ENCODE assay signal across 23 mouse cellular contexts in genomic region chr11:121143325-121144015, GRCm38 (mm10). TPM values are rescaled to one million over a fixed set of nuclear protein-coding genes. Genes with fewer than 3 reads are reported as not detected.
A peak's percentile ranks its signal among the peaks of the same experiment; 100 is the strongest.
DNase-seq lines count a peak whose midpoint lies in the region; ATAC-seq and TF ChIP-seq lines count a peak whose summit lies in the region.
"Had no signal": no experiment of that assay in that cellular context is flagged by ENCODE, and none has a peak within 500 bp of the region (broad histone marks: within the 10 kb centered on the region; RNA-seq: fewer than 3 reads in every experiment).

No protein-coding gene starts in this region.

- no peak overlapping the region for H3K9ac ChIP-seq in embryonic facial prominence, embryonic 14.5 days (ENCODE audit: low read depth, low read length)
- no peak overlapping the region for H3K9ac ChIP-seq in liver, embryonic 15.5 days
- H3K9ac ChIP-seq: embryonic facial prominence, embryonic 12.5 days; forebrain, embryonic 12.5 days; hindbrain, embryonic 14.5 days had no signal

- no peaks in the 10 kb centered on the region for H3K36me3 ChIP-seq in embryonic facial prominence, embryonic 14.5 days (ENCODE audit: control insufficient read depth, insufficient read depth, low read length)
- H3K36me3 ChIP-seq in embryonic facial prominence, embryonic 10.5 days (replicated peaks) = no peaks in the 10 kb centered on the region
- no peaks in the 10 kb centered on the region for H3K36me3 ChIP-seq in liver, embryonic 15.5 days (replicated peaks)
- H3K36me3 ChIP-seq: embryonic facial prominence, embryonic 12.5 days; forebrain, embryonic 12.5 days; G1E; midbrain, embryonic 10.5 days had no signal

- ATAC-seq in embryonic facial prominence, embryonic 14.5 days (ENCODE audit: low read depth) = peak; percentile 74; the same call in 1 of the 2 replicates
- ATAC-seq in liver, embryonic 15.5 days (ENCODE audit: insufficient read depth) = no peak
- ATAC-seq in inflammation-experienced regulatory T-cells, adult 6 months = no peak
- ATAC-seq: activated CD4-positive, CD25-positive, alpha-beta regulatory T cell, adult 4 months had no signal

- H3K4me1 ChIP-seq in embryonic facial prominence, embryonic 14.5 days (ENCODE audit: control insufficient read depth, insufficient read depth, low read length) = no peaks in the 10 kb centered on the region
- 0 out of 2 replicates have a peak, but pooled peaks cover 3% of the 10 kb centered on the region for H3K4me1 ChIP-seq in embryonic facial prominence, embryonic 10.5 days
- peaks cover 16% of the 10 kb centered on the region; the same call in 1 of the 2 replicates for H3K4me1 ChIP-seq in liver, embryonic 15.5 days (replicated peaks)
- H3K4me1 ChIP-seq: embryonic facial prominence, embryonic 12.5 days; forebrain, embryonic 12.5 days; midbrain, embryonic 10.5 days had no signal

- H3K4me3 ChIP-seq in embryonic facial prominence, embryonic 14.5 days (ENCODE audit: low read depth, low read length) = no peak overlapping the region
- H3K4me3 ChIP-seq in embryonic facial prominence, embryonic 10.5 days = no peak overlapping the region
- H3K4me3 ChIP-seq in liver, embryonic 15.5 days (replicated peaks) = no peak overlapping the region
- H3K4me3 ChIP-seq in gastrocnemius, adult 2 months = no peak overlapping the region
- H3K4me3 ChIP-seq: embryonic facial prominence, embryonic 12.5 days; forebrain, embryonic 12.5 days; layer of hippocampus, adult 2 months; midbrain, embryonic 10.5 days; myocyte had no signal

- no peak overlapping the region for H3K4me2 ChIP-seq in embryonic facial prominence, embryonic 14.5 days (ENCODE audit: low read depth, low read length)
- H3K4me2 ChIP-seq in liver, embryonic 15.5 days = no peak overlapping the region
- H3K4me2 ChIP-seq: embryonic facial prominence, embryonic 12.5 days; forebrain, embryonic 12.5 days; hindbrain, embryonic 14.5 days had no signal

- WGBS in embryonic facial prominence, embryonic 14.5 days = 77% methylated on average over 9 of the region's 9 CpGs
- 84% methylated on average over 9 of the region's 9 CpGs for WGBS in embryonic facial prominence, embryonic 10.5 days
- whole genome bisulfite sequencing in liver, embryonic 15.5 days (ENCODE audit: insufficient replicate concordance) = 54% methylated on average over 9 of the region's 9 CpGs

- peak; percentile 73 for DNase-seq in embryonic facial prominence, embryonic 14.5 days (ENCODE audit: low spot score)
- DNase-seq in embryonic facial prominence, embryonic 10.5 days (ENCODE audit: low spot score) = no peak
- peak; percentile 32 for DNase-seq in 416B (ENCODE audit: low read depth)
- peak; percentile 15 to 16 for DNase-seq in adrenal gland, postnatal 36 days
- no peak for DNase-seq in spleen, adult 12 weeks (ENCODE audit: low spot score)
- DNase-seq in gastrocnemius, adult 2 months = no peak
- DNase-seq: cerebellum, postnatal 36 days; heart, adult 18-20 months; thymus, postnatal 4 days had no signal

- TF ChIP-seq CTCF in gastrocnemius, adult 2 months (IDR thresholded peaks at IDR 0.05) = no peak

- no peak overlapping the region for H3K27ac ChIP-seq in embryonic facial prominence, embryonic 14.5 days (replicated peaks; ENCODE audit: low read depth, low read length)
- H3K27ac ChIP-seq in embryonic facial prominence, embryonic 10.5 days (replicated peaks) = no peak overlapping the region
- H3K27ac ChIP-seq in liver, embryonic 15.5 days (replicated peaks) = 0 out of 2 replicates have a peak overlapping the region, but pooled peaks have one; percentile 33
- H3K27ac ChIP-seq in gastrocnemius, adult 2 months = no peak overlapping the region
- H3K27ac ChIP-seq: embryonic facial prominence, embryonic 12.5 days; forebrain, embryonic 12.5 days; hindbrain, embryonic 14.5 days; layer of hippocampus, adult 2 months; midbrain, embryonic 10.5 days had no signal

- no peaks in the 10 kb centered on the region for H3K27me3 ChIP-seq in embryonic facial prominence, embryonic 14.5 days (replicated peaks; ENCODE audit: control insufficient read depth, insufficient read depth, low read length)
- 0 out of 2 replicates have a peak, but pooled peaks cover 8% of the 10 kb centered on the region for H3K27me3 ChIP-seq in embryonic facial prominence, embryonic 10.5 days (replicated peaks; ENCODE audit: low read depth, poor library complexity, severe bottlenecking)
- H3K27me3 ChIP-seq in liver, embryonic 15.5 days = no peaks in the 10 kb centered on the region
- H3K27me3 ChIP-seq: embryonic facial prominence, embryonic 12.5 days; forebrain, embryonic 12.5 days had no signal

- no peaks in the 10 kb centered on the region for H3K9me3 ChIP-seq in embryonic facial prominence, embryonic 14.5 days (ENCODE audit: control insufficient read depth, low read length)
- H3K9me3 ChIP-seq in embryonic facial prominence, embryonic 10.5 days = no peaks in the 10 kb centered on the region
- no peaks in the 10 kb centered on the region for H3K9me3 ChIP-seq in liver, embryonic 15.5 days (replicated peaks)
- H3K9me3 ChIP-seq: embryonic facial prominence, embryonic 12.5 days; forebrain, embryonic 12.5 days; midbrain, embryonic 10.5 days had no signal

- intact Hi-C loops in gastrocnemius, adult 2 months (cut with DNase I) = no loop called here

RNA-seq across cellular contexts. Expression of gene Tex19.1, which starts 2.5 kb away (rescaled TPM):
- polyA plus RNA-seq in embryonic facial prominence, embryonic 14.5 days (2014; fragmentation: Nextera tagmentation; extraction: Ambion mirVana) = not detected in 2 replicates
- polyA plus RNA-seq in embryonic facial prominence, embryonic 10.5 days (2016; fragmentation: Nextera tagmentation; extraction: Ambion mirVana) = 0.11 TPM in 1 of 2 replicates, not detected in the other
- not detected for total RNA-seq in adrenal gland, postnatal 36 days (2021)
- polyA plus RNA-seq in liver, embryonic 15.5 days (2015; fragmentation: Nextera tagmentation; extraction: Ambion mirVana) = 0.09 TPM in 1 of 2 replicates, not detected in the other
- not detected for polyA plus RNA-seq in inflammation-experienced regulatory T-cells, adult 6 months (2017; shearing (Covaris generic))
- total RNA-seq in gastrocnemius, adult 2 months (2021) = not detected
- total RNA-seq: G1E; heart, adult 18-20 months; layer of hippocampus, adult 2 months; left cerebral cortex, postnatal 10 days had no signal
- polyA plus RNA-seq: activated CD4-positive, CD25-positive, alpha-beta regulatory T cell, adult 4 months; embryonic facial prominence, embryonic 12.5 days; forebrain, embryonic 12.5 days; G1E; heart, embryonic 16.5 days; hindbrain, embryonic 14.5 days; kidney, embryonic 14.5 days; myocyte had no signal

RNA-seq across cellular contexts. Expression of gene Uts2r, which starts 16.6 kb away (rescaled TPM):
- polyA plus RNA-seq in embryonic facial prominence, embryonic 14.5 days (2014; fragmentation: Nextera tagmentation; extraction: Ambion mirVana) = 1.2 and 1.6 TPM in 2 replicates
- polyA plus RNA-seq in embryonic facial prominence, embryonic 10.5 days (2016; fragmentation: Nextera tagmentation; extraction: Ambion mirVana) = 0.09 TPM in 1 of 2 replicates, not detected in the other
- not detected for total RNA-seq in adrenal gland, postnatal 36 days (2021)
- polyA plus RNA-seq in liver, embryonic 15.5 days (2015; fragmentation: Nextera tagmentation; extraction: Ambion mirVana) = 0.05 and 0.13 TPM in 2 replicates
- not detected for polyA plus RNA-seq in inflammation-experienced regulatory T-cells, adult 6 months (2017; shearing (Covaris generic))
- total RNA-seq in gastrocnemius, adult 2 months (2021) = 1 to 10 TPM; 1.4 to 3.1 TPM
- total RNA-seq: left cerebral cortex, postnatal 10 days had no signal
- polyA plus RNA-seq: activated CD4-positive, CD25-positive, alpha-beta regulatory T cell, adult 4 months; C2C12; forebrain, embryonic 12.5 days; G1E; kidney, embryonic 14.5 days had no signal

RNA-seq across cellular contexts. Expression of gene Tex19.2, which starts 25.0 kb away (rescaled TPM):
- polyA plus RNA-seq in embryonic facial prominence, embryonic 14.5 days (2014; fragmentation: Nextera tagmentation; extraction: Ambion mirVana) = not detected in 2 replicates
- not detected in 2 replicates for polyA plus RNA-seq in embryonic facial prominence, embryonic 10.5 days (2016; fragmentation: Nextera tagmentation; extraction: Ambion mirVana)
- not detected for total RNA-seq in adrenal gland, postnatal 36 days (2021)
- 0.06 and 0.07 TPM in 2 replicates for polyA plus RNA-seq in liver, embryonic 15.5 days (2015; fragmentation: Nextera tagmentation; extraction: Ambion mirVana)
- polyA plus RNA-seq in inflammation-experienced regulatory T-cells, adult 6 months (2017; shearing (Covaris generic)) = not detected
- not detected for total RNA-seq in gastrocnemius, adult 2 months (2021)
- total RNA-seq: heart, adult 18-20 months; layer of hippocampus, adult 2 months; left cerebral cortex, postnatal 10 days had no signal
- polyA plus RNA-seq: activated CD4-positive, CD25-positive, alpha-beta regulatory T cell, adult 4 months; forebrain, embryonic 12.5 days; heart, embryonic 16.5 days; hindbrain, embryonic 14.5 days; kidney, embryonic 14.5 days; midbrain, embryonic 10.5 days had no signal

Comparison
In these comparisons a context has a peak if more than half of its experiments do, and no peak if none do; other contexts are left out.
1. DNase-seq: peak in embryonic facial prominence, embryonic 14.5 days (single experiment), 416B (single experiment) and adrenal gland, postnatal 36 days (2 of 2); none in embryonic facial prominence, embryonic 10.5 days (single experiment), spleen, adult 12 weeks (single experiment) and gastrocnemius, adult 2 months (single experiment).